Comparison of ENCODE assay signal across 8 mouse cellular contexts in the genomic region with DNA sequence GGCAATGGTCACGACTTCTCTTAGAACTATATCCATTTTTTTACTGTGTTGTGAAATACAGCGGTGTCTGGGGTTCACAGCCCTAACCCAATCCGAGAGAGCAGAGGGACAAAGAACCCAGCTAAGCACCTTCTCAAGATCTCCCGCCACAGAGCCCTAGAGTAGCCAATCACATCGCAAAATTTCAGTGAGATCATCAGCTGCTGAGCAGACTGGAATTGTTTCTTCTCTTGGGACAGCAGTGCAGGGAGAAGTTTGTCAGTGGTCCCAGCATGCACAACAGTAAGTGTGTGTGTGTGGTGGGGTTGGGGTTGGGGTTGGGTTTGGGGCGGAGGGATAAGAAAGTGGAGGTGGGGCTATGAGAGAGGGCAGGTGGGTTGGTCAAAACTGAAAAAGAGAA. TPM values are rescaled to one million over a fixed set of nuclear protein-coding genes. Genes with fewer than 3 reads are reported as not detected.
DNase-seq lines count a peak whose midpoint lies in the region; ATAC-seq and TF ChIP-seq lines count a peak whose summit lies in the region.

No protein-coding gene starts in this region.

- peak overlapping the region; percentile 35 for H3K9ac ChIP-seq in forebrain, embryonic 15.5 days (replicated peaks)
- 0 out of 2 replicates have a peak overlapping the region, but pooled peaks have one; percentile 24 for H3K9ac ChIP-seq in hindbrain, postnatal 0 days (replicated peaks; ENCODE audit: low read length)
- H3K9ac ChIP-seq in liver, embryonic 16.5 days (ENCODE audit: low read depth, low read length): peak overlapping the region; percentile 66
- peak overlapping the region; percentile 34 for H3K9ac ChIP-seq in neural tube, embryonic 13.5 days

- peak; percentile 48 to 66 for DNase-seq in cerebellum, postnatal 10 days
- no peak for DNase-seq in cerebellum, postnatal 36 days
- peak; percentile 23 for DNase-seq in adrenal gland, postnatal 25 days
- DNase-seq in hindbrain, postnatal 0 days (ENCODE audit: low spot score): peak; percentile 73
- DNase-seq in left cerebral cortex, adult 8-10 months (ENCODE audit: low spot score in 2 of 2): no peak

- TF ChIP-seq CTCF in hindbrain, postnatal 0 days (IDR thresholded peaks at IDR 0.05; ENCODE audit: low read depth): no peak

- H3K4me1 ChIP-seq in forebrain, embryonic 15.5 days: peaks cover 21% of the 10 kb centered on the region
- no peaks in the 10 kb centered on the region for H3K4me1 ChIP-seq in hindbrain, postnatal 0 days (ENCODE audit: insufficient read depth, low read length)
- H3K4me1 ChIP-seq in liver, embryonic 16.5 days (ENCODE audit: control insufficient read depth, low read depth, low read length): peaks cover 20% of the 10 kb centered on the region
- H3K4me1 ChIP-seq in neural tube, embryonic 13.5 days (replicated peaks): peaks cover 28% of the 10 kb centered on the region

- H3K36me3 ChIP-seq in forebrain, embryonic 15.5 days: peaks cover 21% of the 10 kb centered on the region
- H3K36me3 ChIP-seq in hindbrain, postnatal 0 days (ENCODE audit: insufficient read depth, low read length): peaks cover 1% of the 10 kb centered on the region; the same call in 1 of the 2 replicates
- H3K36me3 ChIP-seq in liver, embryonic 16.5 days (ENCODE audit: control insufficient read depth, insufficient read depth): no peaks in the 10 kb centered on the region
- H3K36me3 ChIP-seq in neural tube, embryonic 13.5 days: peaks cover 34% of the 10 kb centered on the region

- no peak overlapping the region for H3K27ac ChIP-seq in forebrain, embryonic 15.5 days (replicated peaks)
- H3K27ac ChIP-seq in hindbrain, postnatal 0 days: peak overlapping the region; percentile 41; the same call in 1 of the 2 replicates
- peak overlapping the region; percentile 76 for H3K27ac ChIP-seq in liver, embryonic 16.5 days (ENCODE audit: low read length)
- H3K27ac ChIP-seq in neural tube, embryonic 13.5 days (replicated peaks): no peak overlapping the region

- WGBS in forebrain, embryonic 15.5 days: 2% methylated on average over 6 of the region's 6 CpGs
- 4% methylated on average over 6 of the region's 6 CpGs for WGBS in hindbrain, postnatal 0 days
- 2% methylated on average over 6 of the region's 6 CpGs for WGBS in liver, embryonic 16.5 days (ENCODE audit: insufficient replicate concordance)
- 3% methylated on average over 6 of the region's 6 CpGs for WGBS in neural tube, embryonic 13.5 days

- H3K4me3 ChIP-seq in forebrain, embryonic 15.5 days: peak overlapping the region; percentile 38
- H3K4me3 ChIP-seq in hindbrain, postnatal 0 days (ENCODE audit: low read length): peak overlapping the region; percentile 13
- peak overlapping the region; percentile 62 for H3K4me3 ChIP-seq in liver, embryonic 16.5 days (ENCODE audit: low read depth, low read length)
- peak overlapping the region; percentile 22 for H3K4me3 ChIP-seq in neural tube, embryonic 13.5 days

- H3K27me3 ChIP-seq in forebrain, embryonic 15.5 days: no peaks in the 10 kb centered on the region
- H3K27me3 ChIP-seq in hindbrain, postnatal 0 days (ENCODE audit: insufficient read depth, low read length): no peaks in the 10 kb centered on the region
- H3K27me3 ChIP-seq in liver, embryonic 16.5 days (ENCODE audit: control insufficient read depth, insufficient read depth, low read depth, low read length): no peaks in the 10 kb centered on the region
- no peaks in the 10 kb centered on the region for H3K27me3 ChIP-seq in neural tube, embryonic 13.5 days

- peak overlapping the region; percentile 47 for H3K4me2 ChIP-seq in forebrain, embryonic 15.5 days (replicated peaks)
- peak overlapping the region; percentile 42 for H3K4me2 ChIP-seq in hindbrain, postnatal 0 days (ENCODE audit: low read depth, low read length)
- peak overlapping the region; percentile 76 for H3K4me2 ChIP-seq in liver, embryonic 16.5 days (ENCODE audit: low read depth, low read length)
- peak overlapping the region; percentile 48 for H3K4me2 ChIP-seq in neural tube, embryonic 13.5 days

- ATAC-seq in forebrain, embryonic 15.5 days (replicated peaks): peak; percentile 90
- peak; percentile 87 for ATAC-seq in hindbrain, postnatal 0 days
- peak; percentile 82 for ATAC-seq in liver, embryonic 16.5 days (ENCODE audit: low read depth)
- peak; percentile 63 for ATAC-seq in neural tube, embryonic 13.5 days (ENCODE audit: low read depth)

- no peaks in the 10 kb centered on the region for H3K9me3 ChIP-seq in forebrain, embryonic 15.5 days
- H3K9me3 ChIP-seq in hindbrain, postnatal 0 days (ENCODE audit: low read length): no peaks in the 10 kb centered on the region
- no peaks in the 10 kb centered on the region for H3K9me3 ChIP-seq in liver, embryonic 16.5 days (replicated peaks; ENCODE audit: control insufficient read depth, low read length)
- H3K9me3 ChIP-seq in neural tube, embryonic 13.5 days: no peaks in the 10 kb centered on the region

RNA-seq across cellular contexts. Expression of a gene that starts 0.7 kb away (rescaled TPM):
- total RNA-seq in adrenal gland, postnatal 25 days (2021): 0.97 TPM in 1 of 2 replicates, not detected in the other
- polyA plus RNA-seq in forebrain, embryonic 15.5 days (2015; fragmentation: Nextera tagmentation; extraction: Ambion mirVana): 3.5 and 4.3 TPM in 2 replicates
- total RNA-seq in hindbrain, postnatal 0 days (2014; rRNA removed): 1.6 and 19.1 TPM in 2 replicates
- polyA plus RNA-seq in hindbrain, postnatal 0 days (2015; fragmentation: Nextera tagmentation; extraction: Ambion mirVana): 1.4 and 1.9 TPM in 2 replicates
- polyA plus RNA-seq in liver, embryonic 16.5 days (2015; fragmentation: Nextera tagmentation; extraction: Ambion mirVana): 3.6 and 3.8 TPM in 2 replicates
- 1.4 and 2.3 TPM in 2 replicates for polyA plus RNA-seq in neural tube, embryonic 13.5 days (2015; fragmentation: Nextera tagmentation; extraction: Ambion mirVana)
- total RNA-seq in left cerebral cortex, adult 8-10 months (2022): 1 to 10 TPM; 3.9 to 9.2 (median 5.1) TPM

RNA-seq across cellular contexts. Expression of a gene that starts 16.4 kb away (rescaled TPM):
- 0.82 and 2.4 TPM in 2 replicates for total RNA-seq in adrenal gland, postnatal 25 days (2021)
- 10.7 and 11.6 TPM in 2 replicates for polyA plus RNA-seq in forebrain, embryonic 15.5 days (2015; fragmentation: Nextera tagmentation; extraction: Ambion mirVana)
- total RNA-seq in hindbrain, postnatal 0 days (2014; rRNA removed): 51.7 and 55.2 TPM in 2 replicates
- polyA plus RNA-seq in hindbrain, postnatal 0 days (2015; fragmentation: Nextera tagmentation; extraction: Ambion mirVana): 18.7 and 21.5 TPM in 2 replicates
- 69.3 and 71.7 TPM in 2 replicates for polyA plus RNA-seq in liver, embryonic 16.5 days (2015; fragmentation: Nextera tagmentation; extraction: Ambion mirVana)
- 15.4 and 17.1 TPM in 2 replicates for polyA plus RNA-seq in neural tube, embryonic 13.5 days (2015; fragmentation: Nextera tagmentation; extraction: Ambion mirVana)
- total RNA-seq in left cerebral cortex, adult 8-10 months (2022): 10 to 100 TPM; 58.7 to 67.1 (median 61.4) TPM

RNA-seq across cellular contexts. Expression of a gene that starts 17.5 kb away (rescaled TPM):
- 2.7 and 3.5 TPM in 2 replicates for total RNA-seq in adrenal gland, postnatal 25 days (2021)
- polyA plus RNA-seq in forebrain, embryonic 15.5 days (2015; fragmentation: Nextera tagmentation; extraction: Ambion mirVana): 38.1 and 39.7 TPM in 2 replicates
- total RNA-seq in hindbrain, postnatal 0 days (2014; rRNA removed): 533 and 565 TPM in 2 replicates
- 52.5 and 53.1 TPM in 2 replicates for polyA plus RNA-seq in hindbrain, postnatal 0 days (2015; fragmentation: Nextera tagmentation; extraction: Ambion mirVana)
- 1.7 and 1.8 TPM in 2 replicates for polyA plus RNA-seq in liver, embryonic 16.5 days (2015; fragmentation: Nextera tagmentation; extraction: Ambion mirVana)
- polyA plus RNA-seq in neural tube, embryonic 13.5 days (2015; fragmentation: Nextera tagmentation; extraction: Ambion mirVana): 48.3 and 53.6 TPM in 2 replicates
- total RNA-seq in left cerebral cortex, adult 8-10 months (2022): 100 to 1,000 TPM; 384 to 405 (median 400) TPM

Comparison
In these comparisons a context has a peak if more than half of its experiments do, and no peak if none do; other contexts are left out.
1. DNase-seq: peak in cerebellum, postnatal 10 days (2 of 2), adrenal gland, postnatal 25 days (single experiment) and hindbrain, postnatal 0 days (single experiment); none in cerebellum, postnatal 36 days (0 of 2) and left cerebral cortex, adult 8-10 months (0 of 2).
2. H3K27ac ChIP-seq: peak in hindbrain, postnatal 0 days (single experiment) and liver, embryonic 16.5 days (single experiment); none in forebrain, embryonic 15.5 days (single experiment) and neural tube, embryonic 13.5 days (single experiment).
3. RNA of a gene that starts 17.5 kb away (polyA plus RNA-seq): 48.3 to 53.6 TPM in neural tube, embryonic 13.5 days, 52.5 to 53.1 TPM in hindbrain, postnatal 0 days and 38.1 to 39.7 TPM in forebrain, embryonic 15.5 days; 1.7 to 1.8 TPM in liver, embryonic 16.5 days; every median in the first group is over 10 times any median in the second.
4. Peak in every context shown above with its lines, with median percentiles within 50 percentile points of each other: ATAC-seq, H3K4me2 ChIP-seq, H3K4me3 ChIP-seq and H3K9ac ChIP-seq.